8 mouse cellular contexts compared by ENCODE assay signal in the genomic region with DNA sequence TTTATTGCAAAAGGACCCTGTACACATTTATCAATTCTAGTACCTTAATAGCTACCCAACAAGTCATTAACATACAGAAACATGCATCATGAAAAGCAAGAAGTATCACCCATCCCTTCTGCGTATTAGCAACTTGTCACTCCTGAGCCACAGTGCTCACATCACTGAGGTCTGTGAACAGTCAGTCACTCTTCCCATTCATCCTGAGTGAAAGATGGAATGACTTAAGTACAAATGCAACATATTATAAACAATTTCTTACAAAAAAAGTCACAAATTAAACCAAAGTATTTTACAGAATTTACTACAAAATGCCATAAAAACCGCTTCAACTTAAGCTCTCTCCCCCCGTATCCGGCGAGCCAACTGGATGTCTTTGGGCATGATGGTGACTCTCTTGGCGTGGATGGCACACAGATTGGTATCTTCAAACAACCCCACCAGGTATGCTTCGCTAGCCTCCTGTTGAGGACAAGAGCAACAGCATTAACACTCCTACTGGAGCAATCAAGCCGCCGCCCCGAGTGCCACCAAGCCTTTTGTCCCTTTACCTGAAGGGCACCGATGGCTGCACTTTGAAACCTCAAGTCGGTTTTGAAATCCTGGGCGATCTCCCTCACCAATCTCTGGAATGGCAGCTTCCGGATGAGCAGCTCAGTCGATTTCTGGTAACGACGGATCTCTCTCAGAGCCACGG. TPM values are rescaled to one million over a fixed set of nuclear protein-coding genes. Genes with fewer than 3 reads are reported as not detected.
DNase-seq lines count a peak whose midpoint lies in the region; ATAC-seq and TF ChIP-seq lines count a peak whose summit lies in the region.
"Not testable (repeated sequence)": the region's sequence is repeated elsewhere in the genome, so short reads cannot be mapped to it uniquely, and the experiment has no call there.

No protein-coding gene starts in this region.

- H3K4me3 ChIP-seq in E14TG2a.4 (replicated peaks; ENCODE audit: low read length) = peak overlapping the region; percentile 98
- H3K4me3 ChIP-seq in cortical plate, adult 2 months (ENCODE audit: insufficient read depth, low read length) = peak overlapping the region; percentile 91
- H3K4me3 ChIP-seq in forebrain, embryonic 15.5 days = peak overlapping the region; percentile 81
- peak overlapping the region; percentile 97 for H3K4me3 ChIP-seq in hindbrain, embryonic 12.5 days
- peak overlapping the region; percentile 94 for H3K4me3 ChIP-seq in kidney, postnatal 0 days (replicated peaks; ENCODE audit: low read depth, low read length)
- peak overlapping the region; percentile 99 for H3K4me3 ChIP-seq in liver, embryonic 15.5 days (replicated peaks)
- H3K4me3 ChIP-seq in midbrain, embryonic 15.5 days = peak overlapping the region; percentile 77
- H3K4me3 ChIP-seq in stomach, embryonic 16.5 days (replicated peaks; ENCODE audit: low read length) = peak overlapping the region; percentile 89

- peak overlapping the region; percentile 98 for H3K9ac ChIP-seq in forebrain, embryonic 15.5 days (replicated peaks)
- peak overlapping the region; percentile 100 for H3K9ac ChIP-seq in hindbrain, embryonic 12.5 days
- H3K9ac ChIP-seq in kidney, postnatal 0 days (ENCODE audit: low read depth, low read length) = peak overlapping the region; percentile 99
- peak overlapping the region; percentile 99 for H3K9ac ChIP-seq in liver, embryonic 15.5 days
- H3K9ac ChIP-seq in midbrain, embryonic 15.5 days = peak overlapping the region; percentile 98
- H3K9ac ChIP-seq in stomach, embryonic 16.5 days (ENCODE audit: low read length) = peak overlapping the region; percentile 100

- not testable (repeated sequence) for TF ChIP-seq CTCF in E14TG2a.4 (conservative IDR thresholded peaks at IDR 0.05; ENCODE audit: low read length); cortical plate, adult 2 months (IDR thresholded peaks at IDR 0.05; ENCODE audit: extremely low read depth, insufficient read depth, low read length); kidney, postnatal 0 days (IDR thresholded peaks at IDR 0.05; ENCODE audit: low read depth)

- not testable (repeated sequence) for TF ChIP-seq POLR2A in cortical plate, adult 2 months (IDR thresholded peaks at IDR 0.05; ENCODE audit: extremely low read depth, insufficient read depth, low read length)

- DNase-seq in kidney, postnatal 0 days (ENCODE audit: low spot score) = not testable (repeated sequence)

- peaks cover 28% of the 10 kb centered on the region for H3K4me1 ChIP-seq in E14TG2a.4 (replicated peaks; ENCODE audit: low read depth, low read length)
- H3K4me1 ChIP-seq in cortical plate, adult 2 months (ENCODE audit: control insufficient read depth, insufficient read depth, low read length); kidney, postnatal 0 days (replicated peaks; ENCODE audit: insufficient read depth, low read length); stomach, embryonic 16.5 days (ENCODE audit: control insufficient read depth, insufficient read depth, low read length): not testable (repeated sequence)
- peaks cover 18% of the 10 kb centered on the region for H3K4me1 ChIP-seq in forebrain, embryonic 15.5 days
- peaks cover 13% of the 10 kb centered on the region for H3K4me1 ChIP-seq in hindbrain, embryonic 12.5 days
- H3K4me1 ChIP-seq in liver, embryonic 15.5 days (replicated peaks) = peaks cover 15% of the 10 kb centered on the region
- peaks cover 20% of the 10 kb centered on the region for H3K4me1 ChIP-seq in midbrain, embryonic 15.5 days

- peaks cover 27% of the 10 kb centered on the region for H3K36me3 ChIP-seq in E14TG2a.4 (ENCODE audit: insufficient read depth, low read length)
- peaks cover 25% of the 10 kb centered on the region for H3K36me3 ChIP-seq in forebrain, embryonic 15.5 days
- H3K36me3 ChIP-seq in hindbrain, embryonic 12.5 days = peaks cover 15% of the 10 kb centered on the region
- not testable (repeated sequence) for H3K36me3 ChIP-seq in kidney, postnatal 0 days (ENCODE audit: insufficient read depth, low read length); midbrain, embryonic 15.5 days (replicated peaks); stomach, embryonic 16.5 days (ENCODE audit: control insufficient read depth, insufficient read depth, low read length)
- peaks cover 25% of the 10 kb centered on the region for H3K36me3 ChIP-seq in liver, embryonic 15.5 days (replicated peaks)

- WGBS in forebrain, embryonic 15.5 days = 5% methylated on average over 18 of the region's 18 CpGs
- 8% methylated on average over 18 of the region's 18 CpGs for WGBS in hindbrain, embryonic 12.5 days
- WGBS in kidney, postnatal 0 days = 2% methylated on average over 18 of the region's 18 CpGs
- 3% methylated on average over 18 of the region's 18 CpGs for WGBS in liver, embryonic 15.5 days (ENCODE audit: insufficient replicate concordance)
- WGBS in midbrain, embryonic 15.5 days = 5% methylated on average over 18 of the region's 18 CpGs
- WGBS in stomach, embryonic 16.5 days = 2% methylated on average over 18 of the region's 18 CpGs

- not testable (repeated sequence) for ATAC-seq in forebrain, embryonic 15.5 days (replicated peaks); hindbrain, embryonic 12.5 days (ENCODE audit: low FRiP score); kidney, postnatal 0 days (replicated peaks; ENCODE audit: low FRiP score, low read depth); liver, embryonic 15.5 days (ENCODE audit: insufficient read depth); midbrain, embryonic 15.5 days (replicated peaks); stomach, embryonic 16.5 days (ENCODE audit: insufficient read depth, low FRiP score)

- H3K27me3 ChIP-seq in E14TG2a.4 (ENCODE audit: insufficient read depth, low read length); forebrain, embryonic 15.5 days; hindbrain, embryonic 12.5 days; kidney, postnatal 0 days (ENCODE audit: insufficient read depth, low read length); liver, embryonic 15.5 days; midbrain, embryonic 15.5 days (replicated peaks); stomach, embryonic 16.5 days (ENCODE audit: control insufficient read depth, insufficient read depth, low read length): not testable (repeated sequence)

- H3K9me3 ChIP-seq in E14TG2a.4 (ENCODE audit: low read length); forebrain, embryonic 15.5 days; hindbrain, embryonic 12.5 days (replicated peaks); kidney, postnatal 0 days (replicated peaks; ENCODE audit: low read length); liver, embryonic 15.5 days (replicated peaks); midbrain, embryonic 15.5 days; stomach, embryonic 16.5 days (replicated peaks; ENCODE audit: control insufficient read depth, low read length): not testable (repeated sequence)

- peak overlapping the region; percentile 74 for H3K4me2 ChIP-seq in forebrain, embryonic 15.5 days (replicated peaks)
- peak overlapping the region; percentile 59 for H3K4me2 ChIP-seq in hindbrain, embryonic 12.5 days (replicated peaks)
- peak overlapping the region; percentile 35 for H3K4me2 ChIP-seq in kidney, postnatal 0 days (ENCODE audit: low read length)
- H3K4me2 ChIP-seq in liver, embryonic 15.5 days = peak overlapping the region; percentile 68
- peak overlapping the region; percentile 76 for H3K4me2 ChIP-seq in midbrain, embryonic 15.5 days
- H3K4me2 ChIP-seq in stomach, embryonic 16.5 days (ENCODE audit: low read depth, low read length) = peak overlapping the region; percentile 56

- peak overlapping the region; percentile 94; the same call in 1 of the 2 replicates for H3K27ac ChIP-seq in cortical plate, adult 2 months (ENCODE audit: insufficient read depth, low read length)
- H3K27ac ChIP-seq in forebrain, embryonic 15.5 days (replicated peaks) = peak overlapping the region; percentile 99
- H3K27ac ChIP-seq in hindbrain, embryonic 12.5 days = peak overlapping the region; percentile 99
- peak overlapping the region; percentile 95 for H3K27ac ChIP-seq in kidney, postnatal 0 days
- peak overlapping the region; percentile 99 for H3K27ac ChIP-seq in liver, embryonic 15.5 days (replicated peaks)
- H3K27ac ChIP-seq in midbrain, embryonic 15.5 days = peak overlapping the region; percentile 99
- H3K27ac ChIP-seq in stomach, embryonic 16.5 days (ENCODE audit: low read length) = peak overlapping the region; percentile 100

RNA-seq across cellular contexts. Expression of a gene that starts 4.5 kb away (rescaled TPM):
- 217 and 235 TPM in 2 replicates for polyA plus RNA-seq in cortical plate, adult 2 months (2012; rRNA removed)
- polyA plus RNA-seq in forebrain, embryonic 15.5 days (2015; fragmentation: Nextera tagmentation; extraction: Ambion mirVana) = 2,534 and 2,591 TPM in 2 replicates
- 2,216 and 2,474 TPM in 2 replicates for polyA plus RNA-seq in hindbrain, embryonic 12.5 days (2016; fragmentation: Nextera tagmentation; extraction: Ambion mirVana)
- polyA plus RNA-seq in kidney, postnatal 0 days (2015; fragmentation: Nextera tagmentation; extraction: Ambion mirVana) = 1,980 and 2,021 TPM in 2 replicates
- 540 and 595 TPM in 2 replicates for polyA plus RNA-seq in liver, embryonic 15.5 days (2015; fragmentation: Nextera tagmentation; extraction: Ambion mirVana)
- polyA plus RNA-seq in midbrain, embryonic 15.5 days (2015; fragmentation: Nextera tagmentation; extraction: Ambion mirVana) = 2,073 and 2,119 TPM in 2 replicates
- 1,496 and 1,592 TPM in 2 replicates for polyA plus RNA-seq in stomach, embryonic 16.5 days (2015; fragmentation: Nextera tagmentation; extraction: Ambion mirVana)

RNA-seq across cellular contexts. Expression of a gene that starts 6.9 kb away (rescaled TPM):
- 31.1 and 33.4 TPM in 2 replicates for polyA plus RNA-seq in cortical plate, adult 2 months (2012; rRNA removed)
- polyA plus RNA-seq in forebrain, embryonic 15.5 days (2015; fragmentation: Nextera tagmentation; extraction: Ambion mirVana) = 40.4 and 40.8 TPM in 2 replicates
- 48.8 and 49.1 TPM in 2 replicates for polyA plus RNA-seq in hindbrain, embryonic 12.5 days (2016; fragmentation: Nextera tagmentation; extraction: Ambion mirVana)
- polyA plus RNA-seq in kidney, postnatal 0 days (2015; fragmentation: Nextera tagmentation; extraction: Ambion mirVana) = 21.4 and 23.3 TPM in 2 replicates
- polyA plus RNA-seq in liver, embryonic 15.5 days (2015; fragmentation: Nextera tagmentation; extraction: Ambion mirVana) = 10.1 and 11.6 TPM in 2 replicates
- polyA plus RNA-seq in midbrain, embryonic 15.5 days (2015; fragmentation: Nextera tagmentation; extraction: Ambion mirVana) = 39.7 and 40.7 TPM in 2 replicates
- 26.4 and 26.9 TPM in 2 replicates for polyA plus RNA-seq in stomach, embryonic 16.5 days (2015; fragmentation: Nextera tagmentation; extraction: Ambion mirVana)

RNA-seq across cellular contexts. Expression of a gene that starts 10.7 kb away (rescaled TPM):
- polyA plus RNA-seq in cortical plate, adult 2 months (2012; rRNA removed) = 19.2 and 20.4 TPM in 2 replicates
- polyA plus RNA-seq in forebrain, embryonic 15.5 days (2015; fragmentation: Nextera tagmentation; extraction: Ambion mirVana) = 58.9 and 64.2 TPM in 2 replicates
- 109 and 115 TPM in 2 replicates for polyA plus RNA-seq in hindbrain, embryonic 12.5 days (2016; fragmentation: Nextera tagmentation; extraction: Ambion mirVana)
- polyA plus RNA-seq in kidney, postnatal 0 days (2015; fragmentation: Nextera tagmentation; extraction: Ambion mirVana) = 149 and 156 TPM in 2 replicates
- polyA plus RNA-seq in liver, embryonic 15.5 days (2015; fragmentation: Nextera tagmentation; extraction: Ambion mirVana) = 168 and 190 TPM in 2 replicates
- 53.2 and 58.5 TPM in 2 replicates for polyA plus RNA-seq in midbrain, embryonic 15.5 days (2015; fragmentation: Nextera tagmentation; extraction: Ambion mirVana)
- 186 and 187 TPM in 2 replicates for polyA plus RNA-seq in stomach, embryonic 16.5 days (2015; fragmentation: Nextera tagmentation; extraction: Ambion mirVana)

RNA-seq across cellular contexts. Expression of a gene that starts 48.7 kb away (rescaled TPM):
- 8.0 and 8.2 TPM in 2 replicates for polyA plus RNA-seq in cortical plate, adult 2 months (2012; rRNA removed)
- polyA plus RNA-seq in forebrain, embryonic 15.5 days (2015; fragmentation: Nextera tagmentation; extraction: Ambion mirVana) = 0.52 and 0.69 TPM in 2 replicates
- 1.7 and 2.1 TPM in 2 replicates for polyA plus RNA-seq in hindbrain, embryonic 12.5 days (2016; fragmentation: Nextera tagmentation; extraction: Ambion mirVana)
- 2.9 and 3.1 TPM in 2 replicates for polyA plus RNA-seq in kidney, postnatal 0 days (2015; fragmentation: Nextera tagmentation; extraction: Ambion mirVana)
- polyA plus RNA-seq in liver, embryonic 15.5 days (2015; fragmentation: Nextera tagmentation; extraction: Ambion mirVana) = 0.18 and 0.31 TPM in 2 replicates
- 0.79 and 0.94 TPM in 2 replicates for polyA plus RNA-seq in midbrain, embryonic 15.5 days (2015; fragmentation: Nextera tagmentation; extraction: Ambion mirVana)
- 18.9 and 24.4 TPM in 2 replicates for polyA plus RNA-seq in stomach, embryonic 16.5 days (2015; fragmentation: Nextera tagmentation; extraction: Ambion mirVana)

RNA-seq across cellular contexts. Expression of a gene that starts 54.5 kb away (rescaled TPM):
- 0.96 and 1.3 TPM in 2 replicates for polyA plus RNA-seq in cortical plate, adult 2 months (2012; rRNA removed)
- 0.70 and 0.80 TPM in 2 replicates for polyA plus RNA-seq in forebrain, embryonic 15.5 days (2015; fragmentation: Nextera tagmentation; extraction: Ambion mirVana)
- polyA plus RNA-seq in hindbrain, embryonic 12.5 days (2016; fragmentation: Nextera tagmentation; extraction: Ambion mirVana) = 1.6 and 1.7 TPM in 2 replicates
- polyA plus RNA-seq in kidney, postnatal 0 days (2015; fragmentation: Nextera tagmentation; extraction: Ambion mirVana) = 0.54 and 0.75 TPM in 2 replicates
- 21.4 and 23.3 TPM in 2 replicates for polyA plus RNA-seq in liver, embryonic 15.5 days (2015; fragmentation: Nextera tagmentation; extraction: Ambion mirVana)
- 0.70 and 1.5 TPM in 2 replicates for polyA plus RNA-seq in midbrain, embryonic 15.5 days (2015; fragmentation: Nextera tagmentation; extraction: Ambion mirVana)
- polyA plus RNA-seq in stomach, embryonic 16.5 days (2015; fragmentation: Nextera tagmentation; extraction: Ambion mirVana) = 8.3 and 9.9 TPM in 2 replicates
